Mouse (Mus musculus): ENCODE measurements around the gene Prrxl1. TPM values are rescaled to one million over a fixed set of nuclear protein-coding genes. Genes with fewer than 3 reads are reported as not detected.

Prrxl1 gene
- polyA plus RNA-seq, 1 experiment from 2014 or later: 7.6 TPM

DNA sequence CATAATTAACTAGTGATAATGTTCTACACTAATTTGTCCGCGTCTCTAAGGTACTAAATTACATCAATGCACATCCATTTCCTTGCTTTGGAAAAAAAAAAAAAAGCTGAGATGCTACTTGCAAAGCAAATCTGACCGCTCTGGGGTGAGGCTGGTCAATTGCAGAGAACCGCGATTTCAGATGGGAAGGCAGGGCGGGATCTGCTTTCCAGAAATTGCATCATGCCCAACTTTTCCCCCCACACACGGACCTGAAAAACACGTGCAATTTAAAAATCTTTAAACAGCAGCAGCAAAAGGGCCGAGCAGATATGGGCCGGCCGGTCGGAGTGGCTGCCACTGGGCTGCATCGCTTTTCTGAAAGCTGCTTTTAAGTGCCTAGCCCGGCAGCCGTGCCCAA, 6.3 kb downstream of the Prrxl1 start:
- Histone ChIP-seq H3K27ac (replicated peaks; ENCODE audit: low read depth, low read length) (no peak overlapping the region), H3K4me3 (ENCODE audit: low read depth, low read length) (no peak overlapping the region), H3K4me1 (ENCODE audit: control insufficient read depth, insufficient read depth, low read length) (no peaks in the 10 kb centered on the region), H3K36me3 (replicated peaks; ENCODE audit: control insufficient read depth, insufficient read depth, low read depth, low read length) (no peaks in the 10 kb centered on the region), H3K9ac (replicated peaks; ENCODE audit: low read length) (no peak overlapping the region), H3K27me3 (ENCODE audit: control insufficient read depth, insufficient read depth, low read length) (peaks cover 8% of the 10 kb centered on the region; the same call in 1 of the 2 replicates), H3K9me3 (replicated peaks; ENCODE audit: control insufficient read depth, low read length) (no peaks in the 10 kb centered on the region), H3K4me2 (ENCODE audit: low read depth, low read length) (no peak overlapping the region)
- ATAC-seq (replicated peaks; ENCODE audit: insufficient number of reproducible peaks, low FRiP score, low TSS enrichment, low read depth) (no peak), DNase-seq (ENCODE audit: low spot score) (no peak)
- 52% methylated on average over 15 of the region's 15 CpGs for WGBS

DNA sequence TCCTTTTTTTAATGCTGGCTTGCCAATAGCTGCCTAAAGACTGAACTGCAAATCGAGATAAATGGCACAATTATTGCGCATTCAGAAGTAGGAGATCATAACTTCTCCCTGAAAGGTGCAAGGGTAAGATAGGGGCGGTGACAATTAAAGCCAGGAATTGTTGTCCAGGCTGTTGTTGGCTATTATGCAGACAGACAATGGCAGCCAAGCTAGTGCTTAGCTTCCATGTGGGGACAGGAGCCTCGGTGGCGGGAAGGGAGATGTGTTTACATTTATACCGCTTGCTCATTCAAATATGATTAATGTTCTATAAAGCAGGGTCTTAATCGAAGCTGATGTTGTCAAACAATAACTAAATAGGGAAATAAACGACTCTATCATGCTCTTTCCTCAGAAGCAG, 7.1 kb downstream of the Prrxl1 start:
- H3K36me3 ChIP-seq (replicated peaks; ENCODE audit: control insufficient read depth, insufficient read depth, low read depth, low read length): no peaks in the 10 kb centered on the region
- H3K27ac ChIP-seq (replicated peaks; ENCODE audit: low read depth, low read length): no peak overlapping the region
- ATAC-seq (replicated peaks; ENCODE audit: insufficient number of reproducible peaks, low FRiP score, low TSS enrichment, low read depth): no peak
- no peaks in the 10 kb centered on the region for H3K9me3 ChIP-seq (replicated peaks; ENCODE audit: control insufficient read depth, low read length)
- no peak overlapping the region for H3K4me3 ChIP-seq (ENCODE audit: low read depth, low read length)
- DNase-seq (ENCODE audit: low spot score): no peak
- WGBS: 80% methylated on average over 8 of the region's 8 CpGs
- peaks cover 3% of the 10 kb centered on the region; the same call in 1 of the 2 replicates for H3K27me3 ChIP-seq (ENCODE audit: control insufficient read depth, insufficient read depth, low read length)
- no peak overlapping the region for H3K9ac ChIP-seq (replicated peaks; ENCODE audit: low read length)
- H3K4me2 ChIP-seq (ENCODE audit: low read depth, low read length): no peak overlapping the region
- H3K4me1 ChIP-seq (ENCODE audit: control insufficient read depth, insufficient read depth, low read length): no peaks in the 10 kb centered on the region

DNA sequence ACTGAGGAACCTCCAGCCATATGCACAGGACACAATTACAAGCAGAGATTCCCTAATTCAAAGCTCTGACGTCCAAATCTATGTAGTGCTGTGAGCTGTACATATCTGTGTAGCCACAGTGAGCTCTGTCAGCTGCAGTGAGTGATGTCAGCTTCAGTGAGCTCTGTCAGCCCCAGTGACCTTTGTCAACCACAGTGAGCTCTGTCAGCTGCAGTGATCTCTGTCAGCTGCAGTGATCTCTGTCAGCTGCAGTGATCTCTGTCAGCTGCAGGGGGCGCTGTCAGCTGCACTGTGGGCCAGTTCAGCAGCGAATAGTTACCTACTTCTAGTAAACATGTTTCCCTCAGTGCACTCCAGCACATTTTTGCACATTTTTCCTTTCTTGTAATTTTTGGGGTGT, 10.2 kb downstream of the Prrxl1 start:
- DNase-seq (ENCODE audit: low spot score) (peak; percentile 15), ATAC-seq (replicated peaks; ENCODE audit: insufficient number of reproducible peaks, low FRiP score, low TSS enrichment, low read depth) (0 out of 2 replicates have a peak, but pooled peaks have one; percentile 18)
- no peak overlapping the region for H3K27ac ChIP-seq (replicated peaks; ENCODE audit: low read depth, low read length)
- H3K4me3 ChIP-seq (ENCODE audit: low read depth, low read length): no peak overlapping the region
- WGBS: 23% methylated on average over 3 of the region's 3 CpGs
- no peaks in the 10 kb centered on the region for H3K9me3 ChIP-seq (replicated peaks; ENCODE audit: control insufficient read depth, low read length)
- H3K36me3 ChIP-seq (replicated peaks; ENCODE audit: control insufficient read depth, insufficient read depth, low read depth, low read length): no peaks in the 10 kb centered on the region
- no peak overlapping the region for H3K9ac ChIP-seq (replicated peaks; ENCODE audit: low read length)
- no peak overlapping the region for H3K4me2 ChIP-seq (ENCODE audit: low read depth, low read length)
- no peaks in the 10 kb centered on the region for H3K4me1 ChIP-seq (ENCODE audit: control insufficient read depth, insufficient read depth, low read length)
- no peaks in the 10 kb centered on the region for H3K27me3 ChIP-seq (ENCODE audit: control insufficient read depth, insufficient read depth, low read length)

DNA sequence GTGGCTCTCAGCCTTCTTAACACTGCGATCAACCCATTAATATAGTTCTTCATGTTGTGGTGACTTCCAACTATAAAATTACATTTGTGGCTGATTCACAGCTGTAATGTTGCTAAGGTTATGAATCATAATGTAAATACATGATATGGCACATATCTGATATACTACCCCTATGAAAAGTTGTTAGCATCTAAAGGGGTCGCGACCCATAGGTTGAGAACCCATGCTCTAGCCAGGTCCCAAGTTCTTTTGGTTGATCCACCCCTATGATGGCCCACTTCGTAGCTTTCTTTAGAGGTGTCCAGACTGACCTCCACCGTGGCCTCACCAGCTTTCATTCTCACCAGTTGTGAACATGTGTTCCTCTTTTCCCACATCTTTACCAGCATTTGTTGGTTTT, 18.0 kb downstream of the Prrxl1 start:
- no peak overlapping the region for H3K4me2 ChIP-seq (ENCODE audit: low read depth, low read length)

DNA sequence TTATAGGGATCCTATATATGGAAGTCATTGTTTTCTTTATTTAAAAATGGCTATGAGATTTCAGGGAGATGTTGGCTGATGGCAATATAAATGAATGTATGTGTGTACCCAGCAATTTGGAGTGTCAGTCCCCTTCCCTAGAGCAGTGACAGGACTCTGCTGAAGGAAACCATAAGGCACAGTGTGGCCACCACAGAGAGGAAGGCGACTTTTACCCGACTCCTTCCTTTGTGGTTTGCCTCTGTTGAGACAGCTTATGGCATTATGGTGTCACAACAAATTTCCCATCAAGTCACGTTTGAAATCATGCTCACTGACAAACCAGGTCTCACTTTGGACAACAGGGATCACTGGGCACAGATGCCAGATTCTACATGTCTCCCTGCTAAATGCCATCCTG, 25.0 kb downstream of the Prrxl1 start:
- WGBS: 70% methylated on average over 3 of the region's 3 CpGs
- no peaks in the 10 kb centered on the region for H3K36me3 ChIP-seq (replicated peaks; ENCODE audit: control insufficient read depth, insufficient read depth, low read depth, low read length)

More for the DNA sequence above, 18.0 kb downstream of the Prrxl1 start:
- Histone ChIP-seq H3K36me3 (replicated peaks; ENCODE audit: control insufficient read depth, insufficient read depth, low read depth, low read length) (no peaks in the 10 kb centered on the region), H3K4me1 (ENCODE audit: control insufficient read depth, insufficient read depth, low read length) (no peaks in the 10 kb centered on the region), H3K27me3 (ENCODE audit: control insufficient read depth, insufficient read depth, low read length) (no peaks in the 10 kb centered on the region), H3K27ac (replicated peaks; ENCODE audit: low read depth, low read length) (no peak overlapping the region), H3K9me3 (replicated peaks; ENCODE audit: control insufficient read depth, low read length) (no peaks in the 10 kb centered on the region), H3K4me3 (ENCODE audit: low read depth, low read length) (no peak overlapping the region), H3K9ac (replicated peaks; ENCODE audit: low read length) (no peak overlapping the region)
- no peak for ATAC-seq (replicated peaks; ENCODE audit: insufficient number of reproducible peaks, low FRiP score, low TSS enrichment, low read depth)
- WGBS: 82% methylated on average over 5 of the region's 5 CpGs
- no peak for DNase-seq (ENCODE audit: low spot score)

DNA sequence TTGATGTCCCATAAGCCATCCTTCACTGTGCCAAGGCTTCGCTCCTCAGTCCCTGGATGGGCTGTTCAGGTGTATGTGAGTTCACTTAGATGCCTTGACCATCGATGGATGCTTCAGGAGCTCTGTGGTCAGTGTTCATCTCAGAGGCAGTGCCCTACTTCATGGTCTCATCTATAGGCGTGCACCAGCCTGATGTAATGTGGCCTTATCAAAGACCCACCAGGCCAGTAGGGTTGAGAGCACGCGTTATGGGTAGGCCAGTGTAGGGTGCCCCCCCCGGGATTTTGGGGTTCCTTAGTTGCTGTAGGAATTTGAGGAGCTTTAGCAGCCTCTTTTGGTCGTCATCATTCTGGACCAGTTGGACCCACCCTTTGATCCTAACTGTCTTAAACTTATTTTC, 25.6 kb downstream of the Prrxl1 start:
- no peak for DNase-seq (ENCODE audit: low spot score)
- 84% methylated on average over 7 of the region's 7 CpGs for WGBS
- Histone ChIP-seq H3K4me2 (ENCODE audit: low read depth, low read length) (no peak overlapping the region), H3K4me1 (ENCODE audit: control insufficient read depth, insufficient read depth, low read length) (no peaks in the 10 kb centered on the region), H3K9ac (replicated peaks; ENCODE audit: low read length) (no peak overlapping the region), H3K36me3 (replicated peaks; ENCODE audit: control insufficient read depth, insufficient read depth, low read depth, low read length) (no peaks in the 10 kb centered on the region), H3K4me3 (ENCODE audit: low read depth, low read length) (no peak overlapping the region), H3K27ac (replicated peaks; ENCODE audit: low read depth, low read length) (no peak overlapping the region), H3K27me3 (ENCODE audit: control insufficient read depth, insufficient read depth, low read length) (no peaks in the 10 kb centered on the region), H3K9me3 (replicated peaks; ENCODE audit: control insufficient read depth, low read length) (no peaks in the 10 kb centered on the region)
- ATAC-seq (replicated peaks; ENCODE audit: insufficient number of reproducible peaks, low FRiP score, low TSS enrichment, low read depth): no peak

More for the DNA sequence above, 25.0 kb downstream of the Prrxl1 start:
- no peak overlapping the region for H3K4me3 ChIP-seq (ENCODE audit: low read depth, low read length)
- no peaks in the 10 kb centered on the region for H3K4me1 ChIP-seq (ENCODE audit: control insufficient read depth, insufficient read depth, low read length)
- H3K9me3 ChIP-seq (replicated peaks; ENCODE audit: control insufficient read depth, low read length): no peaks in the 10 kb centered on the region
- H3K27ac ChIP-seq (replicated peaks; ENCODE audit: low read depth, low read length): no peak overlapping the region
- H3K4me2 ChIP-seq (ENCODE audit: low read depth, low read length): no peak overlapping the region
- ATAC-seq (replicated peaks; ENCODE audit: insufficient number of reproducible peaks, low FRiP score, low TSS enrichment, low read depth) (no peak), DNase-seq (ENCODE audit: low spot score) (no peak)
- H3K9ac ChIP-seq (replicated peaks; ENCODE audit: low read length): no peak overlapping the region
- no peaks in the 10 kb centered on the region for H3K27me3 ChIP-seq (ENCODE audit: control insufficient read depth, insufficient read depth, low read length)

DNA sequence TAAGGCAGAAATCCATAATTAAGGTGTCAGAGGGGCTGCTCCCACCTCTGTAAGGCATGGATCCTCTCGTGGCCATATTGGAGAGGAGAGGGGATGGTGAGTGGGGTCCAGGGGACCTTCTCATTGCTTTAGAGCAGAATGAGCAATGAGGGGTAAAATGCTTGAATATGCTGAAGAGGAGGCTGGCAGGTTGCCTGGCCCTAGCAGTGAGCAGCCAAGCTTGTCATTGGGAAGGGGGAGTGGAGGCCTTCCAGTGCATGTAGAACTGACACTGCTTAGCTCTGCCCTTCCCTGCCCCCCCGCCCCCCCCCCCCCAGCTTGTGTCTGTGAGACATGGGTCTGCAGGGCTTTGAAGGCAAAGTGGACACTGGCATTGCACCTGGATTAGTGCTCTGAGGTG, 28.1 kb downstream of the Prrxl1 start:
- no peak for DNase-seq (ENCODE audit: low spot score)
- no peak overlapping the region for H3K9ac ChIP-seq (replicated peaks; ENCODE audit: low read length)
- H3K9me3 ChIP-seq (replicated peaks; ENCODE audit: control insufficient read depth, low read length): no peaks in the 10 kb centered on the region
- no peak overlapping the region for H3K4me2 ChIP-seq (ENCODE audit: low read depth, low read length)
- H3K36me3 ChIP-seq (replicated peaks; ENCODE audit: control insufficient read depth, insufficient read depth, low read depth, low read length): no peaks in the 10 kb centered on the region
- no peak for ATAC-seq (replicated peaks; ENCODE audit: insufficient number of reproducible peaks, low FRiP score, low TSS enrichment, low read depth)
- no peak overlapping the region for H3K27ac ChIP-seq (replicated peaks; ENCODE audit: low read depth, low read length)
- H3K27me3 ChIP-seq (ENCODE audit: control insufficient read depth, insufficient read depth, low read length): no peaks in the 10 kb centered on the region
- H3K4me3 ChIP-seq (ENCODE audit: low read depth, low read length): no peak overlapping the region
- no peaks in the 10 kb centered on the region for H3K4me1 ChIP-seq (ENCODE audit: control insufficient read depth, insufficient read depth, low read length)
- 52% methylated on average over 2 of the region's 2 CpGs for WGBS

DNA sequence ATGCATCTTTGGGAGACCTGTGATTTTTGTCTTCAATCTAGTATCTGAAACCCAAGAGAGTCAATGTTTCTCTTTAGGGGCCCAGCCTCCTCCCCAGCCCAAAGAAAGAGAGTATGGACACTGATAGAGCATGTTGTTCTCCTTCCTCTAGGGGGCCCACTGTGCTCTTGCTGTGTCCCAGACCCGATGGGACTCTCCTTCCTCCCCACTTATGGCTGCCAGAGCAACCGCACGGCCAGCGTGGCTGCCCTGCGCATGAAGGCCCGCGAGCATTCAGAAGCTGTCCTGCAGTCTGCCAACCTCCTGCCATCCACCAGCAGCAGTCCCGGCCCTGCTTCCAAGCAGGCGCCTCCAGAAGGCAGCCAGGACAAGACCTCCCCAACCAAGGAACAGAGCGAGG, 29.4 kb downstream of the Prrxl1 start:
- DNase-seq (ENCODE audit: low spot score) (peak; percentile 35), ATAC-seq (replicated peaks; ENCODE audit: insufficient number of reproducible peaks, low FRiP score, low TSS enrichment, low read depth) (no peak)
- Histone ChIP-seq H3K4me2 (ENCODE audit: low read depth, low read length) (no peak overlapping the region), H3K4me3 (ENCODE audit: low read depth, low read length) (no peak overlapping the region), H3K36me3 (replicated peaks; ENCODE audit: control insufficient read depth, insufficient read depth, low read depth, low read length) (no peaks in the 10 kb centered on the region), H3K9me3 (replicated peaks; ENCODE audit: control insufficient read depth, low read length) (no peaks in the 10 kb centered on the region), H3K27ac (replicated peaks; ENCODE audit: low read depth, low read length) (no peak overlapping the region), H3K4me1 (ENCODE audit: control insufficient read depth, insufficient read depth, low read length) (no peaks in the 10 kb centered on the region), H3K9ac (replicated peaks; ENCODE audit: low read length) (no peak overlapping the region; the same call in 1 of the 2 replicates), H3K27me3 (ENCODE audit: control insufficient read depth, insufficient read depth, low read length) (no peaks in the 10 kb centered on the region)
- WGBS: 45% methylated on average over 10 of the region's 10 CpGs
